Mouse (Mus musculus): Measurements from ENCODE around the gene Phactr3. TPM values are rescaled to one million over a fixed set of nuclear protein-coding genes. Genes with fewer than 3 reads are reported as not detected.
A peak's percentile ranks its signal among the peaks of the same experiment; 100 is the strongest.
"Not testable (repeated sequence)": the region's sequence is repeated elsewhere in the genome, so short reads cannot be mapped to it uniquely, and the experiment has no call there.

The Phactr3 gene
- polyA plus RNA-seq (2012; rRNA removed) (0.02 and 0.09 TPM in 2 replicates), polyA plus RNA-seq (2014; fragmentation: Nextera tagmentation; extraction: Ambion mirVana) (0.13 TPM in 1 of 2 replicates, not detected in the other)

DNA sequence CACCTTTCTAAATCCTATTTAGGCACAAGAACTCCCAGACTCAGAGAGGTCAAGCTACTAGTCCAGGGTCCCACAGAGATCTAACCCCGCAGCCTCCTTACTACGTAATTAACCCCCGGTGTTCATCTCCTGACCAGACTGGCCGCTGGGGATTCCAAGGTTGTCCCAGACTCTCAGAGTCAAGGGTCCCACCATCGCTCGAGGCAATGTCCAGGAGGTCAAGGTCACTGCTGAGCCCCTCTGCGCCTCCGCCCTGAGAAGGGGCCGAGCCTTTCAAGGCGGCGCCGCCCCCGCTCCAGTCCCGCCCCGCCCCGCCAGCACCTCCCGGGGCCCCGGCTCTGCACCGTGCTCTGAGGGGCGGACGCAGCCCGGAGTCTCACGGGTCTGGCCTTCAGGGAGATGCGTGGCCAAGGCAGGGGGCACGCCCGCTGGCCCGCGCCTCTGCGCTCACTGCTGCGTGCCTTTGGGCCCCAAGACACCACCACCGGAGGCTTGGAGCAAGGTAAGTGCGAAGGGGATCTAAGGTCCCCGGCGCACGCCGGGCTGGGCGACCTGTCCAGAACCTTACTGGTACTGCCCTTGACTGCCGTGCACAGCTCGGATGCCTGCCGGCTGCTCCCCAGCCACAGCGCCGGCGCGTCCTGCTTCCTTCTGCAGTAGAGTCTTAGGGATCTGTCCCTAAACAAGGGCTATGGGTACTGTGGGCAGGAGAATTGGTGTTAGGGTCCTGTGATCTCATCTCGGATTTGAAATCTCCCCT lies at the start of gene Phactr3:
Gene Phactr3, plus strand, starts transcription at position 175 of the 760 bp plus-strand sequence.
- Histone ChIP-seq H3K9ac (replicated peaks) (no peak within 1 kb of the TSS), H3K9me3 (ENCODE audit: control insufficient read depth, low read length) (no peaks in the 10 kb centered on the region), H3K4me2 (ENCODE audit: low read depth) (peak within 1 kb of the TSS; percentile 6), H3K4me1 (replicated peaks; ENCODE audit: control insufficient read depth in 2 of 2, insufficient read depth in 2 of 2, low read length in 1 of 2) (no peaks in the 10 kb centered on the region), H3K4me3 (ENCODE audit: insufficient read depth in 1 of 2, low read depth in 2 of 2, low read length in 2 of 2) (no peak within 1 kb of the TSS), H3K36me3 (replicated peaks; ENCODE audit: control insufficient read depth, insufficient read depth, low read depth) (no peaks in the 10 kb centered on the region), H3K27me3 (ENCODE audit: control insufficient read depth, insufficient read depth, low read length) (peaks cover 12% of the 10 kb centered on the region; the same call in 1 of the 2 replicates), H3K27ac (no peak within 1 kb of the TSS)
- no peak for DNase-seq (ENCODE audit: low read depth in 3 of 3, low spot score in 3 of 3)
- no peak for ATAC-seq (ENCODE audit: insufficient read depth)
- TF ChIP-seq CTCF (IDR thresholded peaks at IDR 0.05; ENCODE audit: low read depth): no peak
- 4% methylated on average over 45 of the region's 45 CpGs for WGBS (ENCODE audit: insufficient replicate concordance)

DNA sequence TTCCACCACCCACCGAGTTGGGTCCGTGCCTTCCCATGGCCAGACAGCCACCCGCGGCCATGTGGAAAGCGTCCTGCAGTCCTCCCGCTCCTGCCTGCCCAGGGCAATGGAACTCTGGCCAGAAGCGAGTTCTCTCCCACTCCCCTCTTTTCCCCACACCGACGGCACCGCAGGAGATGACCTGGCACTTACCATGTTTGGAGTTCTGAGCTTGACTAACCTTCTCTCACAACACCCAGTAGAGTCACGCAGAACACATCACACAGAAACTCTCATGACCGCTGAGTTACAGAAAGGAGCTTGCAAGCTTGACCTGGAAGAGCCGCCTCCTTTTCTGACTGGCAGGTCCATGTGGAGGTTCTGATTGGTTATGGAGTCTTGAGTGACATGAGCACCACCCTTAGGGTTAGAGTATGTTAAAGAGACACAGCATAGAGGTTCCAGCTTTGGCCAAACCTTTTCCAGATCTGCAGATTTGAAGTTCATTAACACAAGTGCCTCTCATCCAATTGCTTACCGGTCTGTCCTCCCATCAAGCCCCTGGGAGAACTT lies 40.5 kb upstream of the Phactr3 start, which contains the start of gene Zfp931:
Gene Zfp931, minus strand, starts transcription at position 311 of the 552 bp plus-strand sequence.
- not testable (repeated sequence) for H3K27me3 ChIP-seq (ENCODE audit: control insufficient read depth, insufficient read depth, low read length); DNase-seq (ENCODE audit: low read depth in 3 of 3, low spot score in 3 of 3); H3K27ac ChIP-seq; H3K9me3 ChIP-seq (ENCODE audit: control insufficient read depth, low read length); H3K36me3 ChIP-seq (replicated peaks; ENCODE audit: control insufficient read depth, insufficient read depth, low read depth); ATAC-seq (ENCODE audit: insufficient read depth); H3K4me1 ChIP-seq (replicated peaks; ENCODE audit: control insufficient read depth in 2 of 2, insufficient read depth in 2 of 2, low read length in 1 of 2)
- 0% methylated on average over 4 of the region's 14 CpGs for WGBS (ENCODE audit: insufficient replicate concordance)
- H3K9ac ChIP-seq (replicated peaks): peak within 1 kb of the TSS; percentile 45; the same call in 1 of the 2 replicates
- H3K4me2 ChIP-seq (ENCODE audit: low read depth): peak within 1 kb of the TSS; percentile 48; the same call in 1 of the 2 replicates
- peak within 1 kb of the TSS; percentile 45 to 62 for H3K4me3 ChIP-seq (ENCODE audit: insufficient read depth in 1 of 2, low read depth in 2 of 2, low read length in 2 of 2)

DNA sequence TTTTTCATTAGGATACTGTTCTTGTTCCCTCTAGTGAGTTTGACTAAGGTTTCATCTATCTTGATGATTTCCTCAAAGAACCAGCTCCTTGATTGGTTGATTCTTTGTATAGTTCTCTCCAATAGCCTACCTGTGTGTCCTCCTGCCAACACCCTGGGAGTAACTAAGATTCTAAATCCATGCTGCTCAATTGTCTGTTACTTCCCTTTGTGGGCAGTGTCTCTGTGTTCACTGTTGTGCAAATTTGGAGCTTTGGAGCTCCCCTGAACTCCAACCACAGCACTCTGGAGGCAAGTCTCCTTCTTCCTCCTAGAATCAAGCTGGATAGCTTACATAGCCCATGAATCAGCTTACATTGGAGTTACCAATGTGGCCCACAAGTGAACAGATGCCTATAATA lies 29.2 kb upstream of the Phactr3 start:
- H3K27ac ChIP-seq: no peak overlapping the region
- no peaks in the 10 kb centered on the region for H3K9me3 ChIP-seq (ENCODE audit: control insufficient read depth, low read length)
- no peak for ATAC-seq (ENCODE audit: insufficient read depth)
- H3K4me2 ChIP-seq (ENCODE audit: low read depth): no peak overlapping the region
- no peak overlapping the region for H3K4me3 ChIP-seq (ENCODE audit: insufficient read depth in 1 of 2, low read depth in 2 of 2, low read length in 2 of 2)
- TF ChIP-seq EP300 (IDR thresholded peaks at IDR 0.05; ENCODE audit: low read depth) (no peak), CTCF (IDR thresholded peaks at IDR 0.05; ENCODE audit: low read depth) (no peak)
- H3K36me3 ChIP-seq (replicated peaks; ENCODE audit: control insufficient read depth, insufficient read depth, low read depth): no peaks in the 10 kb centered on the region
- H3K9ac ChIP-seq (replicated peaks): no peak overlapping the region
- no peak for DNase-seq (ENCODE audit: low read depth in 3 of 3, low spot score in 3 of 3)
- no peaks in the 10 kb centered on the region for H3K4me1 ChIP-seq (replicated peaks; ENCODE audit: control insufficient read depth in 2 of 2, insufficient read depth in 2 of 2, low read length in 1 of 2)
- H3K27me3 ChIP-seq (ENCODE audit: control insufficient read depth, insufficient read depth, low read length): no peaks in the 10 kb centered on the region

DNA sequence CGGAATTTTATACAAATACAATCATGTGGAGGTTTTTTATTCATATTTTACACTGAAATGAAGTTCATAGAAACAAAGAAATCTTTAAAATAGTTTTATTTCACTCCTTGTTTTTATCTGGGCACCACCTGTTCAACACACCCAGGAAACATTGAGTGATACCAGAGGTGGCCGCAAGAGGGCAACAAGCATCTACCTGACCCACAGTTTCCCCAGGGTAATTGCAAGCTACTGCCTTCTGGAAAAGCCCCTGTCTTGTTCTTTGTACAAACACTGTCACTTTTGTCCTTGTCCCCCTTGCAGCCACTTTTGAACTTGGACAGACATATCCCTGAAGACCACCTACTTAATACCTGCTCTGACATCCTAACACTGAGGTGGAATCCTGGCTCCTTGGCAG lies 20.8 kb upstream of the Phactr3 start:
- Histone ChIP-seq H3K4me3 (ENCODE audit: insufficient read depth in 1 of 2, low read depth in 2 of 2, low read length in 2 of 2) (no peak overlapping the region), H3K4me2 (ENCODE audit: low read depth) (no peak overlapping the region), H3K9ac (replicated peaks) (no peak overlapping the region), H3K4me1 (replicated peaks; ENCODE audit: control insufficient read depth in 2 of 2, insufficient read depth in 2 of 2, low read length in 1 of 2) (no peaks in the 10 kb centered on the region), H3K27me3 (ENCODE audit: control insufficient read depth, insufficient read depth, low read length) (no peaks in the 10 kb centered on the region), H3K9me3 (ENCODE audit: control insufficient read depth, low read length) (no peaks in the 10 kb centered on the region), H3K36me3 (replicated peaks; ENCODE audit: control insufficient read depth, insufficient read depth, low read depth) (no peaks in the 10 kb centered on the region), H3K27ac (no peak overlapping the region)
- ATAC-seq (ENCODE audit: insufficient read depth) (no peak), DNase-seq (ENCODE audit: low read depth in 3 of 3, low spot score in 3 of 3) (peak in 2 of 3 experiments; percentile 2)
- TF ChIP-seq EP300 (IDR thresholded peaks at IDR 0.05; ENCODE audit: low read depth) (no peak), CTCF (IDR thresholded peaks at IDR 0.05; ENCODE audit: low read depth) (peak; percentile 64)
- WGBS (ENCODE audit: insufficient replicate concordance): 6% methylated on average over 2 of the region's 2 CpGs

DNA sequence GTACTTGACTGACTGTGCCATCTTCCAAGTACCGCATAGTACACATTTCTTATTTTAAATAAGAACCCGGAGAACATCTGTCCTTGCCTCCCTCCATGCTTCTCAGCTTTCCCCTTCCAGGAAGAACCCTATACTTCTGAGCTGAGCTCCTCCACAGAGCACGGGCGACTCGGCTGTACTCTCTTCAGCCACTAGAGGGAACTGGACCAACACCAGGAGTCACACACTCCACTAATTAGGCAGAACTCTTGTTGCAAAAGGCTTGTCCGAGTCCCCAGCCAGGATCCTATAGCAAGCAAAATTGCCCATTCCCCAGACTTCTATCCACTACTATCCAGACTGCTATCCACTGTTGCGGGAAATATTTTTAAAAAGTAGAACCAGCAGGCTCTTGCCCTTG lies 16.8 kb upstream of the Phactr3 start:
- ATAC-seq (ENCODE audit: insufficient read depth) (no peak; the same call in 1 of the 2 replicates), DNase-seq (ENCODE audit: low read depth in 3 of 3, low spot score in 3 of 3) (no peak)
- TF ChIP-seq CTCF (IDR thresholded peaks at IDR 0.05; ENCODE audit: low read depth): peak; percentile 58
- TF ChIP-seq EP300 (IDR thresholded peaks at IDR 0.05; ENCODE audit: low read depth): no peak
- no peaks in the 10 kb centered on the region for H3K36me3 ChIP-seq (replicated peaks; ENCODE audit: control insufficient read depth, insufficient read depth, low read depth)
- no peaks in the 10 kb centered on the region for H3K4me1 ChIP-seq (replicated peaks; ENCODE audit: control insufficient read depth in 2 of 2, insufficient read depth in 2 of 2, low read length in 1 of 2)
- H3K4me2 ChIP-seq (ENCODE audit: low read depth): no peak overlapping the region
- no peaks in the 10 kb centered on the region for H3K9me3 ChIP-seq (ENCODE audit: control insufficient read depth, low read length)
- H3K9ac ChIP-seq (replicated peaks): no peak overlapping the region
- H3K27me3 ChIP-seq (ENCODE audit: control insufficient read depth, insufficient read depth, low read length): no peaks in the 10 kb centered on the region
- no peak overlapping the region for H3K4me3 ChIP-seq (ENCODE audit: insufficient read depth in 1 of 2, low read depth in 2 of 2, low read length in 2 of 2)
- WGBS (ENCODE audit: insufficient replicate concordance): 14% methylated on average over 7 of the region's 7 CpGs
- H3K27ac ChIP-seq: no peak overlapping the region

Measured in liver, embryonic 14.5 days (tissue).